Mouse (Mus musculus) cerebellum, adult 2 months (tissue): Measurements from ENCODE around the gene Sap30l. TPM values are rescaled to one million over a fixed set of nuclear protein-coding genes. Genes with fewer than 3 reads are reported as not detected.

ENCODE experiments used
- DNase-seq, 2 experiments: peaks; one replicate each; pipeline ENCODE4 v3.0.0; 2021
- H3K27ac ChIP-seq: fragments of 200-500 bp; 2 replicates; pipeline ENCODE4 v1.5.1; 2012; ENCODE audit warnings: low read length, control low read depth, inconsistent platforms; ENCODE audit not compliant: insufficient read depth
- H3K27me3 ChIP-seq: fragments of 200-500 bp; 2 replicates; pipeline ENCODE4 v1.6.1; 2012; ENCODE audit warnings: inconsistent platforms, mild to moderate bottlenecking, low read length, moderate library complexity; ENCODE audit not compliant: control insufficient read depth, insufficient read depth
- H3K4me1 ChIP-seq: fragments of 200-500 bp; 2 replicates; pipeline ENCODE4 v1.6.1; 2011; ENCODE audit warnings: low read length; ENCODE audit not compliant: control insufficient read depth, insufficient read depth
- H3K4me3 ChIP-seq: fragments of 200-500 bp; replicated peaks from 2 replicates; pipeline ENCODE3; 2011; ENCODE audit warnings: mild to moderate bottlenecking, low read depth, low read length, control low read depth; ENCODE audit not compliant: insufficient read depth
- CTCF ChIP-seq: fragments of 200-500 bp; IDR thresholded peaks from 2 replicates; pipeline ENCODE4 v1.5.1; 2011; ENCODE audit warnings: low read depth, mild to moderate bottlenecking, control low read depth, low read length, moderate library complexity, borderline replicate concordance; ENCODE audit not compliant: insufficient read depth
- POLR2A ChIP-seq: fragments of 200-500 bp; IDR thresholded peaks from 2 replicates; pipeline ENCODE4 v1.6.1; 2011; ENCODE audit warnings: low read length, control low read depth, borderline replicate concordance; ENCODE audit not compliant: insufficient read depth
- WGBS: fragments of 180-500 bp; shearing (Covaris S2); methylation state at CpG from one replicate; pipeline ENCODE4 v1.1.7; 2018; 5-methylcytosine and 5-hydroxymethylcytosine counted together
- polyA plus RNA-seq: library from polyadenylated mRNA; depleted of rRNA; stranded (reverse); fragments of >200 nt; gene quantifications from 2 replicates; pipeline ENCODE4 v1.2.3, GENCODE M21; 2012

The Sap30l gene
- polyA plus RNA-seq, 1 experiment = 42.6 TPM

GRCm38 (mm10) chr11:57801766-57802510, 501 bp downstream of the Sap30l start:
- TF ChIP-seq CTCF = no peak

GRCm38 (mm10) chr11:57802511-57802870, 1.1 kb downstream of the Sap30l start:
- Histone ChIP-seq H3K4me3 (peak overlapping the region; percentile 61), H3K27ac (no peak overlapping the region), H3K4me1 (peaks cover 3% of the 10 kb centered on the region), H3K27me3 (no peaks in the 10 kb centered on the region)
- DNase-seq = peak in 1 of 2 experiments; percentile 33
- under 1% methylated on average over 18 of the region's 18 CpGs for WGBS
- no peak for TF ChIP-seq CTCF
- TF ChIP-seq POLR2A = no peak

More at GRCm38 (mm10) chr11:57801766-57802510, 501 bp downstream of the Sap30l start:
- Histone ChIP-seq H3K27me3 (no peaks in the 10 kb centered on the region), H3K27ac (no peak overlapping the region), H3K4me1 (peaks cover 3% of the 10 kb centered on the region), H3K4me3 (peak overlapping the region; percentile 61)
- WGBS = under 1% methylated on average over 84 of the region's 85 CpGs
- DNase-seq = peak; percentile 54 to 65

- no peak overlapping the region for H3K27ac ChIP-seq
- DNase-seq = no peak
- no peaks in the 10 kb centered on the region for H3K27me3 ChIP-seq
- no peak for TF ChIP-seq POLR2A
- no peak for TF ChIP-seq CTCF
- H3K4me1 ChIP-seq = peaks cover 3% of the 10 kb centered on the region
- no peak overlapping the region for H3K4me3 ChIP-seq
- WGBS = 82% methylated on average over 3 of the region's 3 CpGs
These were observed 3.6 kb downstream of the Sap30l start for GRCm38 (mm10) chr11:57805047-57805446.

GRCm38 (mm10) chr11:57809017-57809731, 7.7 kb downstream of the Sap30l start:
- no peaks in the 10 kb centered on the region for H3K4me1 ChIP-seq
- WGBS = 86% methylated on average over 17 of the region's 17 CpGs
- no peaks in the 10 kb centered on the region for H3K27me3 ChIP-seq
- TF ChIP-seq POLR2A = no peak
- no peak for TF ChIP-seq CTCF
- H3K4me3 ChIP-seq = no peak overlapping the region
- no peak overlapping the region for H3K27ac ChIP-seq
- DNase-seq = no peak

GRCm38 (mm10) chr11:57809732-57810098, 8.3 kb downstream of the Sap30l start:
- Histone ChIP-seq H3K4me3 (no peak overlapping the region), H3K4me1 (no peaks in the 10 kb centered on the region), H3K27me3 (no peaks in the 10 kb centered on the region), H3K27ac (no peak overlapping the region)
- WGBS = 45% methylated on average over 8 of the region's 8 CpGs
- TF ChIP-seq CTCF (no peak), POLR2A (no peak)
- no peak for DNase-seq

- Histone ChIP-seq H3K4me1 (no peaks in the 10 kb centered on the region), H3K27me3 (no peaks in the 10 kb centered on the region), H3K27ac (no peak overlapping the region), H3K4me3 (no peak overlapping the region)
- DNase-seq = no peak
- TF ChIP-seq CTCF (no peak), POLR2A (no peak)
- 70% methylated on average over 7 of the region's 7 CpGs for WGBS
These were observed 9.6 kb downstream of the Sap30l start for GRCm38 (mm10) chr11:57811006-57811405.

GRCm38 (mm10) chr11:57812212-57812611, 10.8 kb downstream of the Sap30l start:
- Histone ChIP-seq H3K27ac (no peak overlapping the region), H3K4me1 (no peaks in the 10 kb centered on the region), H3K4me3 (no peak overlapping the region), H3K27me3 (no peaks in the 10 kb centered on the region)
- WGBS = 98% methylated on average over 8 of the region's 8 CpGs
- DNase-seq = no peak
- TF ChIP-seq CTCF = no peak
- TF ChIP-seq POLR2A = no peak

GRCm38 (mm10) chr11:57813641-57814040, 12.2 kb downstream of the Sap30l start:
- DNase-seq = no peak

More at GRCm38 (mm10) chr11:57813641-57814040, 12.2 kb downstream of the Sap30l start:
- 97% methylated on average over 3 of the region's 3 CpGs for WGBS
- Histone ChIP-seq H3K27ac (no peak overlapping the region), H3K27me3 (no peaks in the 10 kb centered on the region), H3K4me1 (no peaks in the 10 kb centered on the region), H3K4me3 (no peak overlapping the region)
- TF ChIP-seq CTCF (no peak), POLR2A (no peak)
